Mouse (Mus musculus) heart, embryonic 14.5 days (tissue): ENCODE measurements around the gene Trir. TPM values are rescaled to one million over a fixed set of nuclear protein-coding genes. Genes with fewer than 3 reads are reported as not detected.

Source experiments
- ATAC-seq: fragments of 200-750 bp; cut with Nextera tagmentation; 2 replicates; pipeline ENCODE4 v1.8.0; 2017; ENCODE audit warnings: low read depth, moderate TSS enrichment; ENCODE audit not compliant: insufficient number of reproducible peaks, insufficient read depth, low FRiP score
- H3K27ac ChIP-seq, 2 experiments: fragments of 200-500 bp in 1 of 2; fragments of 300-500 bp in 1 of 2; sonication (generic) in 1 of 2; replicated peaks in 1 of 2; 2 replicates each; pipeline ENCODE4 v1.5.1; 2012 to 2014; ENCODE audit warnings: low read depth in 2 of 2, low read length in 2 of 2, control low read depth in 1 of 2, mild to moderate bottlenecking in 1 of 2, mixed read lengths in 1 of 2; ENCODE audit not compliant: control insufficient read depth in 1 of 2, insufficient read depth in 1 of 2
- H3K27me3 ChIP-seq: fragments of 300-500 bp; sonication (generic); 2 replicates; pipeline ENCODE4 v1.6.1; 2014; ENCODE audit warnings: mild to moderate bottlenecking, low read length, control low read depth; ENCODE audit not compliant: control insufficient read depth, insufficient read depth
- H3K36me3 ChIP-seq: fragments of 300-500 bp; sonication (generic); 2 replicates; pipeline ENCODE4 v1.6.1; 2014; ENCODE audit warnings: mild to moderate bottlenecking, control low read depth, low read length, mixed read lengths; ENCODE audit not compliant: control insufficient read depth, insufficient read depth
- H3K4me1 ChIP-seq, 2 experiments: fragments of 200-500 bp in 1 of 2; fragments of 300-500 bp in 1 of 2; sonication (generic) in 1 of 2; 2 replicates each; pipeline ENCODE4 v1.6.1; 2012 to 2014; ENCODE audit warnings: low read length in 2 of 2, control low read depth in 1 of 2, mixed read lengths in 1 of 2; ENCODE audit not compliant: control insufficient read depth in 2 of 2, insufficient read depth in 2 of 2
- H3K4me2 ChIP-seq: fragments of 300-500 bp; sonication (generic); 2 replicates; pipeline ENCODE4 v1.6.1; 2014; ENCODE audit warnings: mild to moderate bottlenecking, low read length
- H3K4me3 ChIP-seq, 2 experiments: fragments of 200-500 bp in 1 of 2; fragments of 300-500 bp in 1 of 2; sonication (generic) in 1 of 2; 2 replicates each; pipeline ENCODE4 v1.5.1; 2012 to 2014; ENCODE audit warnings: low read length in 2 of 2, mild to moderate bottlenecking in 2 of 2, control low read depth in 1 of 2, low read depth in 1 of 2, moderate library complexity in 1 of 2; ENCODE audit not compliant: control insufficient read depth in 1 of 2, insufficient read depth in 1 of 2
- H3K9ac ChIP-seq: fragments of 300-500 bp; sonication (generic); 2 replicates; pipeline ENCODE4 v1.6.1; 2014; ENCODE audit warnings: mild to moderate bottlenecking, low read length
- H3K9me3 ChIP-seq: fragments of 300-500 bp; sonication (generic); 2 replicates; pipeline ENCODE4 v1.6.1; 2016; ENCODE audit warnings: low read length, control low read depth; ENCODE audit not compliant: control insufficient read depth
- WGBS: fragments of 180-500 bp; shearing (Covaris S2); extraction: QIAGEN DNeasy Blood & Tissue Kit; methylation state at CpG from one replicate; pipeline ENCODE4 v1.1.7; 2014; 5-methylcytosine and 5-hydroxymethylcytosine counted together
- polyA plus RNA-seq: library from polyadenylated mRNA; unstranded; fragments of >200 nt; fragmentation: Nextera tagmentation; extraction: Ambion mirVana; gene quantifications from 2 replicates; pipeline ENCODE4 v1.2.1, GENCODE M21; 2014

Trir gene
- polyA plus RNA-seq, 1 experiment from 2014 or later, result 95.9 TPM

- H3K27me3 ChIP-seq, result no peaks in the 10 kb centered on the region
- H3K9ac ChIP-seq, result peak overlapping the region; percentile 92
- peak overlapping the region; percentile 99 for H3K27ac ChIP-seq
- WGBS, result under 1% methylated on average over 56 of the region's 57 CpGs
- H3K4me1 ChIP-seq, result peaks cover 0 to 22% of the 10 kb centered on the region in 2 experiments; a peak in 3 of 4 replicates
- peak overlapping the region; percentile 84 to 96 for H3K4me3 ChIP-seq
- no peaks in the 10 kb centered on the region for H3K9me3 ChIP-seq
- H3K36me3 ChIP-seq, result peaks cover 43% of the 10 kb centered on the region
- 0 out of 2 replicates have a peak, but pooled peaks have one; percentile 19 for ATAC-seq
- peak overlapping the region; percentile 96 for H3K4me2 ChIP-seq
Measured at GRCm38 (mm10) chr8:85037681-85038531, 11.3 kb downstream of the Trir start.

- Histone ChIP-seq H3K27ac (no peak overlapping the region), H3K4me2 (no peak overlapping the region), H3K9ac (no peak overlapping the region), H3K9me3 (no peaks in the 10 kb centered on the region), H3K36me3 (peaks cover 88% of the 10 kb centered on the region), H3K4me3 (no peak overlapping the region), H3K4me1 (peaks cover 0 to 7% of the 10 kb centered on the region in 2 experiments; a peak in 2 of 4 replicates), H3K27me3 (no peaks in the 10 kb centered on the region)
- WGBS, result 93% methylated on average over 6 of the region's 6 CpGs
- ATAC-seq, result no peak
Measured at GRCm38 (mm10) chr8:85043619-85044018, 17.0 kb downstream of the Trir start.

GRCm38 (mm10) chr8:85057367-85057766, 30.7 kb downstream of the Trir start:
- H3K4me2 ChIP-seq, result no peak overlapping the region
- H3K36me3 ChIP-seq, result peaks cover 50% of the 10 kb centered on the region
- no peak overlapping the region for H3K27ac ChIP-seq
- no peak overlapping the region for H3K4me3 ChIP-seq
- 85% methylated on average over 7 of the region's 7 CpGs for WGBS
- no peak overlapping the region for H3K9ac ChIP-seq
- no peaks in the 10 kb centered on the region for H3K9me3 ChIP-seq
- peaks cover 3 to 7% of the 10 kb centered on the region in 2 experiments; a peak in 3 of 4 replicates for H3K4me1 ChIP-seq
- H3K27me3 ChIP-seq, result no peaks in the 10 kb centered on the region
- no peak for ATAC-seq

GRCm38 (mm10) chr8:85059879-85060616, 33.4 kb downstream of the Trir start, which contains the start of gene Fbxw9:
Gene Fbxw9, plus strand, starts transcription at chr8:85060055.
- H3K4me2 ChIP-seq, result peak within 1 kb of the TSS; percentile 90
- H3K27ac ChIP-seq, result no peak within 1 kb of the TSS
- WGBS, result under 1% methylated on average over 52 of the region's 53 CpGs
- peaks cover 3 to 7% of the 10 kb centered on the region in 2 experiments; a peak in 3 of 4 replicates for H3K4me1 ChIP-seq
- peaks cover 26% of the 10 kb centered on the region for H3K36me3 ChIP-seq
- no peaks in the 10 kb centered on the region for H3K9me3 ChIP-seq
- no peaks in the 10 kb centered on the region for H3K27me3 ChIP-seq
- ATAC-seq, result peak; percentile 78
- peak within 1 kb of the TSS; percentile 76 to 79 for H3K4me3 ChIP-seq
- peak within 1 kb of the TSS; percentile 80 for H3K9ac ChIP-seq

GRCm38 (mm10) chr8:85062603-85063002, 36.0 kb downstream of the Trir start:
- no peak overlapping the region for H3K4me2 ChIP-seq
- H3K9ac ChIP-seq, result no peak overlapping the region
- ATAC-seq, result no peak
- H3K27ac ChIP-seq, result no peak overlapping the region
- no peak overlapping the region for H3K4me3 ChIP-seq
- H3K27me3 ChIP-seq, result no peaks in the 10 kb centered on the region
- peaks cover 22% of the 10 kb centered on the region for H3K36me3 ChIP-seq
- WGBS, result 94% methylated on average over 4 of the region's 4 CpGs
- H3K4me1 ChIP-seq, result peaks cover 3 to 7% of the 10 kb centered on the region in 2 experiments; a peak in 3 of 4 replicates
- no peaks in the 10 kb centered on the region for H3K9me3 ChIP-seq

GRCm38 (mm10) chr8:85065213-85065612, 38.6 kb downstream of the Trir start:
- Histone ChIP-seq H3K36me3 (peaks cover 22% of the 10 kb centered on the region), H3K27ac (no peak overlapping the region), H3K27me3 (no peaks in the 10 kb centered on the region), H3K4me3 (no peak overlapping the region), H3K4me1 (peaks cover 3 to 7% of the 10 kb centered on the region in 2 experiments; a peak in 3 of 4 replicates), H3K4me2 (no peak overlapping the region), H3K9ac (no peak overlapping the region), H3K9me3 (no peaks in the 10 kb centered on the region)
- WGBS, result 35% methylated on average over 2 of the region's 2 CpGs
- no peak for ATAC-seq

GRCm38 (mm10) chr8:85067155-85067554, 40.5 kb downstream of the Trir start:
- H3K4me2 ChIP-seq, result no peak overlapping the region
- H3K4me3 ChIP-seq, result no peak overlapping the region
- ATAC-seq, result no peak
- no peak overlapping the region for H3K9ac ChIP-seq
- H3K27me3 ChIP-seq, result no peaks in the 10 kb centered on the region
- H3K27ac ChIP-seq, result no peak overlapping the region
- H3K36me3 ChIP-seq, result peaks cover 21% of the 10 kb centered on the region
- 94% methylated on average over 2 of the region's 2 CpGs for WGBS
- peaks cover under 1 to 2% of the 10 kb centered on the region in 2 experiments; a peak in 3 of 4 replicates for H3K4me1 ChIP-seq
- no peaks in the 10 kb centered on the region for H3K9me3 ChIP-seq
